Mouse (Mus musculus): ENCODE measurements around the gene Mrpl35. TPM values are rescaled to one million over a fixed set of nuclear protein-coding genes. Genes with fewer than 3 reads are reported as not detected.
"Not testable (repeated sequence)": the region's sequence is repeated elsewhere in the genome, so short reads cannot be mapped to it uniquely, and the experiment has no call there.

Mrpl35 gene
- 10 to 100 TPM; 54.6 to 58.2 TPM for total RNA-seq (2021)

GRCm38 (mm10) chr6:71826869-71827268 is at the start of gene Mrpl35:
TSS of gene Mrpl35 (minus strand) at chr6:71826969.
- no peak for DNase-seq (ENCODE audit: low spot score)
- intact Hi-C loops (cut with DNase I): no loop called here

GRCm38 (mm10) chr6:71871396-71871795 is 44.6 kb upstream of the Mrpl35 start:
- DNase-seq (ENCODE audit: low spot score): no peak
- intact Hi-C loops (cut with DNase I): no loop called here

- DNase-seq (ENCODE audit: low spot score): no peak
- intact Hi-C loops (cut with DNase I): loop anchor here (5.0 kb wide), 1 partner anchor 298 kb away; no protein-coding TSS in a partner anchor
Measured at GRCm38 (mm10) chr6:71868809-71869208, 42.0 kb upstream of the Mrpl35 start.

GRCm38 (mm10) chr6:71867751-71868150 is 41.0 kb upstream of the Mrpl35 start:
- DNase-seq (ENCODE audit: low spot score): no peak
- intact Hi-C loops (cut with DNase I): loop anchor here (5.0 kb wide), 1 partner anchor 300 kb away; no protein-coding TSS in a partner anchor

GRCm38 (mm10) chr6:71846906-71847305 is 20.1 kb upstream of the Mrpl35 start:
- intact Hi-C loops (cut with DNase I); DNase-seq (ENCODE audit: low spot score): not testable (repeated sequence)

- intact Hi-C loops (cut with DNase I): no loop called here
- no peak for DNase-seq (ENCODE audit: low spot score)
Measured at GRCm38 (mm10) chr6:71840597-71841290, 14.0 kb upstream of the Mrpl35 start.

GRCm38 (mm10) chr6:71839815-71840214 is 13.0 kb upstream of the Mrpl35 start:
- no peak for DNase-seq (ENCODE audit: low spot score)
- intact Hi-C loops (cut with DNase I): no loop called here

- no peak for DNase-seq (ENCODE audit: low spot score)
- intact Hi-C loops (cut with DNase I): no loop called here
Measured at GRCm38 (mm10) chr6:71836811-71837210, 10.0 kb upstream of the Mrpl35 start.

GRCm38 (mm10) chr6:71831581-71831960 is 4.8 kb upstream of the Mrpl35 start:
- peak; percentile 94 for DNase-seq (ENCODE audit: low spot score)
- intact Hi-C loops (cut with DNase I): loop anchor here (5.0 kb wide), 1 partner anchor 199 kb away; the partner anchor contains the start of gene Kdm3a

- intact Hi-C loops (cut with DNase I): loop anchor here (5.0 kb wide), 1 partner anchor 199 kb away; the partner anchor contains the start of gene Kdm3a
- DNase-seq (ENCODE audit: low spot score): peak; percentile 95
Measured at GRCm38 (mm10) chr6:71830690-71831580, 4.2 kb upstream of the Mrpl35 start, which contains the start of gene Immt. TSS of gene Immt (plus strand) at chr6:71831331.

- no peak for DNase-seq (ENCODE audit: low spot score)
- intact Hi-C loops (cut with DNase I): loop anchor here (5.0 kb wide), 1 partner anchor 197 kb away; the partner anchor contains the start of gene Kdm3a
Measured at GRCm38 (mm10) chr6:71829768-71830167, 3.0 kb upstream of the Mrpl35 start.

GRCm38 (mm10) chr6:71823961-71824360 is 2.8 kb downstream of the Mrpl35 start:
- no peak for DNase-seq (ENCODE audit: low spot score)
- intact Hi-C loops (cut with DNase I): no loop called here

GRCm38 (mm10) chr6:71823488-71823887 is 3.3 kb downstream of the Mrpl35 start:
- intact Hi-C loops (cut with DNase I): no loop called here

GRCm38 (mm10) chr6:71823085-71823484 is 3.7 kb downstream of the Mrpl35 start:
- intact Hi-C loops (cut with DNase I): no loop called here
- no peak for DNase-seq (ENCODE audit: low spot score)

More at GRCm38 (mm10) chr6:71823488-71823887, 3.3 kb downstream of the Mrpl35 start:
- DNase-seq (ENCODE audit: low spot score): peak; percentile 70

GRCm38 (mm10) chr6:71819764-71820292 is 6.9 kb downstream of the Mrpl35 start:
- no peak for DNase-seq (ENCODE audit: low spot score)
- intact Hi-C loops (cut with DNase I): no loop called here

- DNase-seq (ENCODE audit: low spot score): no peak
- intact Hi-C loops (cut with DNase I): no loop called here
Measured at GRCm38 (mm10) chr6:71812820-71813219, 13.9 kb downstream of the Mrpl35 start.

- no peak for DNase-seq (ENCODE audit: low spot score)
- intact Hi-C loops (cut with DNase I): loop anchor here (5.0 to 10.0 kb wide), 3 partner anchors 315 to 658 kb away; partner anchors contain the start of gene Rnf103
Measured at GRCm38 (mm10) chr6:71809890-71810289, 16.9 kb downstream of the Mrpl35 start.

GRCm38 (mm10) chr6:71806713-71807112 is 20.1 kb downstream of the Mrpl35 start:
- intact Hi-C loops (cut with DNase I): loop anchor here (5.0 to 10.0 kb wide), 3 partner anchors 312 to 654 kb away; partner anchors contain the start of gene Rnf103
- DNase-seq (ENCODE audit: low spot score): no peak

- DNase-seq (ENCODE audit: low spot score): peak; percentile 21
- intact Hi-C loops (cut with DNase I): loop anchor here (2.0 to 10.0 kb wide), 4 partner anchors 172 to 637 kb away; partner anchors contain the start of genes Kdm3a and Rnf103
Measured at GRCm38 (mm10) chr6:71804061-71804829, 22.5 kb downstream of the Mrpl35 start.
